Mouse (Mus musculus) spleen, postnatal 10 days (tissue): ENCODE data around the gene Trim67.

Experiments
- DNase-seq, 2 experiments: peaks; one replicate each; pipeline ENCODE4 v3.0.0; 2021 to 2022; ENCODE audit warnings: low spot score in 2 of 2

The Trim67 gene

GRCm38 (mm10) chr8:124872690-124873089, 79.8 kb downstream of the Trim67 start:
- no peak for DNase-seq

DNA sequence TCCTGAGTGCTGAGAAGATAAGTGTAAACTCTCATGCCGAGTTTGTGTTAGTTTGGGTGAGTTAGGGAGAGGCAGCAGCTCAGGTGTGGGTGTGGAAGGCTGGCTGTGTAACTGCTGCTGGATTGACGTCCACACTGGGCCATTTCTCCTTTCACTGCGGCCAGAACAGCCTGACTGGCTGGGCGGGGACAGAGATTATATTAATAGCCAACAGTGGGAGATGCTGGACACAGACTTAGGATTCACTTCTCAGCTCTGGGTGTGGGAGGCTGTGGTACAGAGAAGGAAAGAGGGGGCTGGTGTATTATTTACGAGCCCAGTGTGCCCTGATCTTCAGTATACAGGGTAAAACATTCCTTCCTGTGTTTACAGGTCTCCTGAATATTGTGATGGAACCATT, 85.2 kb downstream of the Trim67 start:
- DNase-seq: no peak

DNA sequence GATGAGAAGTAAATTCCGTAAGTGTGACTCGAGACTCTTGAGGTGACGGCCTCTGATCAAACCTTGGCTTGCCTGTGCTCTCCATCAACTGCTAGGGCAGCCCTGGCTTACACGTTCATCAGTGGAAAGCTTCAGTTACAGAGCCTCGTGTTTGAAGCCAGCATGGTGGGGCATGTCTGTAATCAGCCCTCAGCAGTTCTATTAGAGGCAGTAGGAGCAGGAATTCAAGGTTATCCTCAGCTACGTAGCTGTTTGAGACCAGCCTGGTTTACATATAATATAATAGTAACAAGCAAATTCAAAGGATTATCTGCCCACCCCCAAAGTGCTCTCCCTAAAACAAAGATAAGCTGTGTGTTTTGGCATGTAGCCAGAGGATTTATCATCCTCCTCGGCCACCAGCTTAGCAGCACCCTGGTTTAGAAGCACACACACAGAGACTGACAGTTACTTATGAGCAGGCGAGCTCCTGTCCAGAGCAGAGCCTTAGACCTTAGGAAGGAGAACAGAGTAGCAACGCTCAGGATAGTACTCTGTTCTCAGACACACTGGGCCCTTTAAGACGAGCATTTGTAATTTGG, 86.1 kb downstream of the Trim67 start:
- no peak for DNase-seq
